Mouse (Mus musculus): Measurements from ENCODE around the gene Phlpp1. TPM values are rescaled to one million over a fixed set of nuclear protein-coding genes. Genes with fewer than 3 reads are reported as not detected.

Phlpp1 gene
- total RNA-seq, 2 experiments from 2014 or later: 49.7 to 51.1 TPM

- DNase-seq: no peak
- intact Hi-C loops (cut with DNase I): no loop called here
Observed at GRCm38 (mm10) chr1:106163401-106163800, 8.2 kb upstream of the Phlpp1 start.

GRCm38 (mm10) chr1:106164111-106164510 is 7.4 kb upstream of the Phlpp1 start:
- DNase-seq: no peak

GRCm38 (mm10) chr1:106168001-106168400 is 3.6 kb upstream of the Phlpp1 start:
- DNase-seq: no peak

More at GRCm38 (mm10) chr1:106164111-106164510, 7.4 kb upstream of the Phlpp1 start:
- intact Hi-C loops (cut with DNase I): no loop called here

GRCm38 (mm10) chr1:106168801-106169200 is 2.8 kb upstream of the Phlpp1 start:
- intact Hi-C loops (cut with DNase I): no loop called here
- DNase-seq: no peak

More at GRCm38 (mm10) chr1:106168001-106168400, 3.6 kb upstream of the Phlpp1 start:
- intact Hi-C loops (cut with DNase I): no loop called here

GRCm38 (mm10) chr1:106169741-106170265 is 1.7 kb upstream of the Phlpp1 start:
- intact Hi-C loops (cut with DNase I): loop anchor here (5.0 to 10.0 kb wide), 2 partner anchors 105 to 227 kb away; no protein-coding TSS in a partner anchor
- DNase-seq: no peak

GRCm38 (mm10) chr1:106172301-106172930 is 864 bp downstream of the Phlpp1 start:
- peak; percentile 37 for DNase-seq

GRCm38 (mm10) chr1:106172931-106173371 is 1.4 kb downstream of the Phlpp1 start:
- intact Hi-C loops (cut with DNase I): loop anchor here (5.0 to 10.0 kb wide), 2 partner anchors 102 to 224 kb away; no protein-coding TSS in a partner anchor
- peak; percentile 43 for DNase-seq

More at GRCm38 (mm10) chr1:106172301-106172930, 864 bp downstream of the Phlpp1 start:
- intact Hi-C loops (cut with DNase I): loop anchor here (5.0 to 10.0 kb wide), 2 partner anchors 102 to 225 kb away; no protein-coding TSS in a partner anchor

- intact Hi-C loops (cut with DNase I): loop anchor here (5.0 to 10.0 kb wide), 2 partner anchors 101 to 224 kb away; no protein-coding TSS in a partner anchor
- no peak for DNase-seq
Observed at GRCm38 (mm10) chr1:106173621-106174156, 2.1 kb downstream of the Phlpp1 start.

- DNase-seq: no peak
- intact Hi-C loops (cut with DNase I): loop anchor here (5.0 to 10.0 kb wide), 2 partner anchors 100 to 223 kb away; no protein-coding TSS in a partner anchor
Observed at GRCm38 (mm10) chr1:106174598-106174997, 3.0 kb downstream of the Phlpp1 start.

GRCm38 (mm10) chr1:106175360-106175759 is 3.8 kb downstream of the Phlpp1 start:
- intact Hi-C loops (cut with DNase I): loop anchor here (5.0 to 10.0 kb wide), 2 partner anchors 99 to 103 kb away; no protein-coding TSS in a partner anchor
- no peak for DNase-seq

- no peak for DNase-seq
- intact Hi-C loops (cut with DNase I): loop anchor here (5.0 to 10.0 kb wide), 2 partner anchors 98 to 104 kb away; no protein-coding TSS in a partner anchor
Observed at GRCm38 (mm10) chr1:106176791-106177190, 5.2 kb downstream of the Phlpp1 start.

GRCm38 (mm10) chr1:106177868-106178790 is 6.6 kb downstream of the Phlpp1 start:
- DNase-seq: no peak
- intact Hi-C loops (cut with DNase I): loop anchor here (5.0 to 10.0 kb wide), 2 partner anchors 97 to 106 kb away; no protein-coding TSS in a partner anchor

GRCm38 (mm10) chr1:106183701-106184100 is 12.1 kb downstream of the Phlpp1 start:
- intact Hi-C loops (cut with DNase I): no loop called here
- DNase-seq: no peak

- intact Hi-C loops (cut with DNase I): no loop called here
- DNase-seq: no peak
Observed at GRCm38 (mm10) chr1:106184780-106185460, 13.4 kb downstream of the Phlpp1 start.

GRCm38 (mm10) chr1:106185461-106185924 is 13.9 kb downstream of the Phlpp1 start:
- no peak for DNase-seq
- intact Hi-C loops (cut with DNase I): no loop called here

- intact Hi-C loops (cut with DNase I): no loop called here
- DNase-seq: no peak
Observed at GRCm38 (mm10) chr1:106186062-106186461, 14.5 kb downstream of the Phlpp1 start.

GRCm38 (mm10) chr1:106187480-106187879 is 15.9 kb downstream of the Phlpp1 start:
- intact Hi-C loops (cut with DNase I): no loop called here
- no peak for DNase-seq

GRCm38 (mm10) chr1:106188756-106189155 is 17.2 kb downstream of the Phlpp1 start:
- no peak for DNase-seq

GRCm38 (mm10) chr1:106189311-106189710 is 17.8 kb downstream of the Phlpp1 start:
- DNase-seq: no peak
- intact Hi-C loops (cut with DNase I): no loop called here

More at GRCm38 (mm10) chr1:106188756-106189155, 17.2 kb downstream of the Phlpp1 start:
- intact Hi-C loops (cut with DNase I): no loop called here
